Mouse (Mus musculus) CH12.LX (cell line): ENCODE measurements at regions not wholly inside any gene's neighbourhood (a gene's known extent, or its start where the extent isn't known, plus 50 kb on each side); places are given as distances from the start of the nearest gene placed in this dataset.

Experiments used
- CHD2 ChIP-seq: IDR thresholded peaks from 2 replicates; pipeline ENCODE4 v1.6.1; 2011; ENCODE audit warnings: low read length, improper control_type of control experiment
- CTCF ChIP-seq, 2 experiments: IDR thresholded peaks in 1 of 2; conservative IDR thresholded peaks in 1 of 2; 2 replicates each; pipeline ENCODE4 v1.5.1; 2011 to 2012; ENCODE audit warnings: low read depth in 2 of 2, low read length in 2 of 2, improper control_type of control experiment in 1 of 2, inconsistent platforms in 1 of 2, mild to moderate bottlenecking in 1 of 2, moderate library complexity in 1 of 2
- EP300 ChIP-seq: IDR thresholded peaks from 2 replicates; pipeline ENCODE4 v1.6.1; 2011; ENCODE audit warnings: low read length, improper control_type of control experiment
- KAT2A ChIP-seq: IDR thresholded peaks from 2 replicates; pipeline ENCODE4 v1.6.1; 2012; ENCODE audit warnings: low read length, improper control_type of control experiment, inconsistent platforms; ENCODE audit not compliant: insufficient replicate concordance
- MYC ChIP-seq: IDR thresholded peaks from 2 replicates; pipeline ENCODE4 v1.6.1; 2011; ENCODE audit warnings: low read depth, mild to moderate bottlenecking, improper control_type of control experiment, low read length
- POLR2A ChIP-seq: IDR thresholded peaks from 2 replicates; pipeline ENCODE4 v1.6.1; 2011; ENCODE audit warnings: low read depth, mild to moderate bottlenecking, improper control_type of control experiment, low read length
- ZC3H11A ChIP-seq: IDR thresholded peaks from 2 replicates; pipeline ENCODE4 v1.6.1; 2012; ENCODE audit warnings: low read depth, mild to moderate bottlenecking, inconsistent platforms, low read length, improper control_type of control experiment
- ZMIZ1 ChIP-seq: IDR thresholded peaks from 2 replicates; pipeline ENCODE4 v1.6.1; 2012; ENCODE audit warnings: low read depth, mild to moderate bottlenecking, inconsistent platforms, low read length, improper control_type of control experiment

- TF ChIP-seq CTCF (conservative IDR thresholded peaks at IDR 0.05 in 1 of 2, IDR thresholded peaks at IDR 0.05 in 1 of 2; ENCODE audit: low read depth in 2 of 2, low read length in 2 of 2) (no peak), EP300 (no peak), ZC3H11A (no peak), CHD2 (no peak), POLR2A (no peak), ZMIZ1 (no peak), MYC (no peak), KAT2A (no peak)
Measured at GRCm38 (mm10) chr8:8051186-8051585, 609.9 kb downstream of the Efnb2 start.
